Mouse (Mus musculus) neural tube, embryonic 14.5 days (tissue): ENCODE measurements at regions not wholly inside any gene's neighbourhood (a gene's known extent, or its start where the extent isn't known, plus 50 kb on each side); places are given as distances from the start of the nearest gene placed in this dataset.

ENCODE experiments used
- ATAC-seq: fragments of 200-750 bp; cut with Nextera tagmentation; 2 replicates; pipeline ENCODE4 v1.8.0; 2017; ENCODE audit warnings: low read depth, mild to moderate bottlenecking, moderate TSS enrichment, moderate library complexity
- H3K27ac ChIP-seq: fragments of 300-500 bp; sonication (generic); 2 replicates; pipeline ENCODE4 v1.5.1; 2014; ENCODE audit warnings: low read depth, mild to moderate bottlenecking, control low read depth, low read length, moderate library complexity, mixed read lengths
- H3K27me3 ChIP-seq: fragments of 300-500 bp; sonication (generic); 2 replicates; pipeline ENCODE4 v1.6.1; 2014; ENCODE audit warnings: low read length; ENCODE audit not compliant: control insufficient read depth, insufficient read depth
- H3K36me3 ChIP-seq: fragments of 300-500 bp; sonication (generic); 2 replicates; pipeline ENCODE4 v1.6.1; 2014; ENCODE audit warnings: low read length, mixed read lengths; ENCODE audit not compliant: control insufficient read depth, insufficient read depth
- H3K4me1 ChIP-seq: fragments of 300-500 bp; sonication (generic); 2 replicates; pipeline ENCODE4 v1.6.1; 2014; ENCODE audit warnings: low read length; ENCODE audit not compliant: control insufficient read depth, insufficient read depth
- H3K4me2 ChIP-seq: fragments of 300-500 bp; sonication (generic); 2 replicates; pipeline ENCODE4 v1.6.1; 2014; ENCODE audit warnings: mild to moderate bottlenecking, low read depth, low read length, control low read depth
- H3K4me3 ChIP-seq: fragments of 300-500 bp; sonication (generic); 2 replicates; pipeline ENCODE4 v1.5.1; 2014; ENCODE audit warnings: low read depth, low read length, control low read depth, mixed read lengths
- H3K9ac ChIP-seq: fragments of 300-500 bp; sonication (generic); replicated peaks from 2 replicates; pipeline ENCODE4 v1.6.1; 2014; ENCODE audit warnings: low read depth, mild to moderate bottlenecking, control low read depth, low read length, mixed read lengths
- H3K9me3 ChIP-seq: fragments of 300-500 bp; sonication (generic); 2 replicates; pipeline ENCODE4 v1.6.1; 2016; ENCODE audit warnings: low read length; ENCODE audit not compliant: control insufficient read depth
- WGBS: fragments of 180-500 bp; shearing (Covaris S2); extraction: QIAGEN DNeasy Blood & Tissue Kit; methylation state at CpG from one replicate; pipeline ENCODE4 v1.1.7; 2014; 5-methylcytosine and 5-hydroxymethylcytosine counted together

DNA sequence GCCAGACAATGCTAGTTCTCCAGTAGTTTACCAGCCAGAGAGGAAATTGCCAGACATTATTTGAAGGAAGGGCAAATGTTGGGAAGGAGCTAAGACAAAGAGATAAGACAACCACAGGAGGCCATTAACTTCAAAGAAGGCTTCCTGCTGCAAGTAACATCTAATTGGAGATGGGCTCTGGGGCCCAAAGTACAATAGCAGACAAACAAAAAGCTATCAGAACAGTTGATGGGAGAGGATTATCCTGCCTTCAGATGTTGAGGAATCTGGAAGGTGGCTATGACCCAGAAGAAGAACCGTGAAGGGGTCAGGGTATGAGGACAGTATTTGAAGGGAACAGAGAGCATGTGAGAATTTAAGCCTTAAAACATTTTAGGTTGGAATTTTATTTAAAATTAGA, 100.2 kb upstream of the Cited2 start:
- Histone ChIP-seq H3K27me3 (no peaks in the 10 kb centered on the region), H3K4me2 (no peak overlapping the region), H3K9ac (no peak overlapping the region), H3K4me1 (no peaks in the 10 kb centered on the region), H3K27ac (no peak overlapping the region), H3K36me3 (no peaks in the 10 kb centered on the region), H3K9me3 (no peaks in the 10 kb centered on the region), H3K4me3 (no peak overlapping the region)
- 14% methylated on average over 1 of the region's 1 CpGs for WGBS
- ATAC-seq, result no peak

DNA sequence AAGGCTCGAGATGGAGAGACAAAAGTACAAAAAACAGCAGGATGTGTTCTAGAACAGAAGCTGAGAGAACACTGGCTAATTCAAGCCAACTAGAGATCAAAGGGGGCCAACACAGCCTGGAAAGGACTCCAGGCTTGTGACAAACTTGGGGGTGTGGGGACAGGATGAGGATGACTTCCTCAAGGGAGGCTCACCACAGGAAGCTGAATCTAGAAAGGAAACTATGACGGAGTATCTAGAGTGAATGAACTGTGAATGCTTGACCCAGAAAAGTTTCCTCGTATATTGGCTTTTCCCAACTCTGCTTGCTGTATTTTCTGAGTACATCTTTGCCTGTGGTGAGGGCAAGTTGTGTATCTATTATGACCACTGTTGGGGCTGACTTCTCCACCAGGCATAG, 93.3 kb upstream of the Cited2 start:
- no peaks in the 10 kb centered on the region for H3K27me3 ChIP-seq
- 76% methylated on average over 3 of the region's 3 CpGs for whole genome bisulfite sequencing
- no peaks in the 10 kb centered on the region for H3K9me3 ChIP-seq
- no peak for ATAC-seq
- H3K36me3 ChIP-seq, result no peaks in the 10 kb centered on the region
- H3K9ac ChIP-seq, result no peak overlapping the region
- H3K4me3 ChIP-seq, result no peak overlapping the region
- no peak overlapping the region for H3K27ac ChIP-seq
- no peaks in the 10 kb centered on the region for H3K4me1 ChIP-seq
- no peak overlapping the region for H3K4me2 ChIP-seq

DNA sequence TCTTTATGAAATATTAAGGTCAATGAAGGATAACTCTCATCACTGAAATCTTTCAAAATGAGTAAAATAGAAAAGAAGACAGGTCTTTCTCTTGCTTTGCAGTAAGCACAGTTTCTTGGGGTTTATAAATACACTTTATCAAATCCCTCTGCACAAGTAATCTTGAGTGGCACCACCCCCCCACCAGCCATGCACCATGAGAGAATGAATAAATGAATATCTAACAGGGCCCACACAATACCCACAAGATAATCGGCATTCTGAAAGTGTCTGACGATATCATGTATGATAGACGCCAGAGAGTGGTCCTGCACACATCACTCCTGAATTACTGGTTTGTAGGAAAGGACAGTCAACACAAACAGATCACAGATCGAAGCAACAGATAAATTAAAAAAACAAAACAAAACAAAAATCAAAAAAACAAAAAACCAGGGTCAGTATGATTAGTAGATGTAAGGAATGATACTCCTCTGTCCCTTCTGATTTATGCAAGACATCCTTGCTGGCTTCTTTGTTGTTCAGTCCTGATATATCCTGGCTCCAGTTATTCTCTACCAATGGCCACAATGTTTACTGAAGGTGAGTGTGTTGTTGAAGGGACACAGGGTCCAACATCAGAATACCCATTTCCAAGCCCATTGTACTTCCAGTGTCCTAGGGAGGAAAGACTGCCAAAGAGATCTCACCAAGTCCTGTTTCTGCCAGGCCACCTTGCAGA, 92.0 kb upstream of the Cited2 start:
- H3K27me3 ChIP-seq, result no peaks in the 10 kb centered on the region
- no peaks in the 10 kb centered on the region for H3K4me1 ChIP-seq
- no peaks in the 10 kb centered on the region for H3K36me3 ChIP-seq
- no peak overlapping the region for H3K4me3 ChIP-seq
- ATAC-seq, result peak; percentile 41; the same call in 1 of the 2 replicates
- no peaks in the 10 kb centered on the region for H3K9me3 ChIP-seq
- H3K4me2 ChIP-seq, result no peak overlapping the region
- H3K27ac ChIP-seq, result no peak overlapping the region
- no peak overlapping the region for H3K9ac ChIP-seq
- 56% methylated on average over 4 of the region's 4 CpGs for WGBS

DNA sequence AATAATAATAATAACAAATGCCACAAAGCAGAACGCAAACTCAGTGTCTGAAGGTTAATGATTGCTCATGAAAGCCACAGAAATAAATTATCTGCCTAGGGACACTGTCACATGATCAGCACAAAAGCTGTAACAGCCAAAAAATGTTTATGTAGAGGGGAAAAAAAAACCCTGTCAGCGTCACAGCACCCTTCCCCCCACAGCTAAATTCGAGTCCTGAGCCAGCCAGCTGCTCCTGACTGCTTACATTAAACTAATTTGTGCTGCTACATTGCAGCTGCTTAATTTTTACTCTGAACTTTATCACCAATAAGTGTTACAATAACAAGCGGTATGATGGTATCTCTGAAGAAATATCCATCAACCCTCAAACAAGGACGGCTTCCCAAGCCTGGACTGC, 91.2 kb upstream of the Cited2 start:
- Histone ChIP-seq H3K27me3 (no peaks in the 10 kb centered on the region), H3K36me3 (no peaks in the 10 kb centered on the region), H3K4me3 (no peak overlapping the region), H3K4me2 (0 out of 2 replicates have a peak overlapping the region, but pooled peaks have one; percentile 22), H3K27ac (no peak overlapping the region), H3K4me1 (no peaks in the 10 kb centered on the region), H3K9me3 (no peaks in the 10 kb centered on the region), H3K9ac (no peak overlapping the region)
- peak; percentile 83 for ATAC-seq
- 16% methylated on average over 5 of the region's 5 CpGs for WGBS

DNA sequence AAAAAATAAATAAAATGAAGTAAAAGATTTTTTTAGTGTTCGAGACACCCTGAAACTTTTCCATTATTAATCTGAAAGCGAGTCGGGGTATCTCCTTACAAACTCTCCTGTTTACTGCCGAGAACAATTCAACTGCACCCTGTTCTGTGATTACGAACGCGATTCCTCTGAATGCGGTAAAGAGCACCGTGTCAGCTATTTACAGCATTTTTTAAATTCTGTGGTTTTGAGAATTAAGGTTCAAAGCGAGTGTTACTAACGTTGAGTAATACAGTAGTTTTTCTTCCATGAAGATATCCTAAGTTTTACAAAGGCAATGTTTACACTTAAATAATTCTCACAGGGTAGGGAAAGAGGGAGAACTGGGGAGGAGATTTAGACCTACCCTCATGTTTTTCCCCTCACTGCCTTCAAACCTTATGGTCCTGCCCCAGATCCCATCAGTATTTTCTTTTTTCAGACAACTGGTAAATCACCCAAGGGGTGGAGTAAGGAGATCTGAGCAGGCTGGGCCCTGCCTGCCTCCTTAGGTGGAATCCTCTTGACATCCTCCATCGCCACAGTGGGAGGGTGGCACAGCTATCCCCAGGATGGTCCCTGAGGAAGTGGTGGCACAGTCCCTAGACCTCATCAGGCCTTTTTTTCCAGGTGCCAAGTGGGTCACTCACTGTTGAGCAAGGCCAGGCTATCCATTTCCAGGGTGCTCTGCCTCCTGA, 89.9 kb upstream of the Cited2 start:
- no peak for ATAC-seq
- Histone ChIP-seq H3K9ac (no peak overlapping the region), H3K27me3 (no peaks in the 10 kb centered on the region), H3K4me1 (no peaks in the 10 kb centered on the region), H3K4me2 (no peak overlapping the region), H3K4me3 (no peak overlapping the region), H3K9me3 (no peaks in the 10 kb centered on the region), H3K36me3 (no peaks in the 10 kb centered on the region), H3K27ac (no peak overlapping the region)
- 81% methylated on average over 12 of the region's 12 CpGs for WGBS

DNA sequence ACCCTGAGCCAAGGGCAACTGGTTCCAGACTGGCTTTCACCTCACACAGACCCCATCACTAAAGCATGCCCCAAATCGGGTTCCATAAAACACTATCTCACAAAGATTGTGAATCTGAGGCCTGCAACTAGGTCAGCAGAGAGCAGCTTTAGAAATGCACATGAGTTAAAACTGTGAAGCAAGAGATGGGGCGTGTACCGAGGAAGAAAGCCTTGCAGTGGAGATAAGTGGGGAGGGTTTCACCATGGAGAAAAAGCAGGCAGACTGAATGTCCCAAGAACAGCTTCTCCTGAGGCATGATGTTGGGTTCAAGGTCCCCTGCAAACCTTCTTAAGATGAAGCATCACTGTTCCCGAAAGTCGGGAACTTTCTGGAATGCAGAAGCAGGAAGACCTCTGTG, 77.7 kb upstream of the Cited2 start:
- no peak for ATAC-seq
- Histone ChIP-seq H3K36me3 (no peaks in the 10 kb centered on the region), H3K27ac (no peak overlapping the region), H3K4me3 (no peak overlapping the region), H3K9me3 (no peaks in the 10 kb centered on the region), H3K27me3 (no peaks in the 10 kb centered on the region), H3K4me1 (no peaks in the 10 kb centered on the region), H3K9ac (no peak overlapping the region), H3K4me2 (no peak overlapping the region)
- 91% methylated on average over 5 of the region's 5 CpGs for WGBS

DNA sequence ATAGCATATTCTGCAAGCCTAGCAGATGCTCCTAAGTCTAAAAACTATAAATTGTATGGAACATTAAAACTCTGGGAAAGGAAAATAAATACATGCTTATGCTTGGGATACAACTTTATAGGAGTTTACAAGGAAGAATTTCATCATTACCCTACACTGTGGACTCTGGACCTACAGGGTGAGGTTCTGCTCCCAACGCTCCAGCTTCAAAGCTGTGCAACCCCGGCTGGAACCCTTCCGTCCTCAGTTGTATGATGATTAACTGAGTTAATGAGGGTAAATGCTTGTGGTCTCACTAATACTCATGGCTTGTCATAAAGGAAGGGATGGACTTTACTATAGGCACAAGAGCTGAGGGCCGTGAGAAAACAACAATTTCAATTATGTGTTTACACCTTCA, 76.6 kb upstream of the Cited2 start:
- Histone ChIP-seq H3K9me3 (no peaks in the 10 kb centered on the region), H3K4me1 (no peaks in the 10 kb centered on the region), H3K36me3 (no peaks in the 10 kb centered on the region), H3K4me3 (no peak overlapping the region), H3K4me2 (no peak overlapping the region), H3K27ac (no peak overlapping the region), H3K27me3 (no peaks in the 10 kb centered on the region), H3K9ac (no peak overlapping the region)
- ATAC-seq, result no peak
- WGBS, result 83% methylated on average over 4 of the region's 4 CpGs

DNA sequence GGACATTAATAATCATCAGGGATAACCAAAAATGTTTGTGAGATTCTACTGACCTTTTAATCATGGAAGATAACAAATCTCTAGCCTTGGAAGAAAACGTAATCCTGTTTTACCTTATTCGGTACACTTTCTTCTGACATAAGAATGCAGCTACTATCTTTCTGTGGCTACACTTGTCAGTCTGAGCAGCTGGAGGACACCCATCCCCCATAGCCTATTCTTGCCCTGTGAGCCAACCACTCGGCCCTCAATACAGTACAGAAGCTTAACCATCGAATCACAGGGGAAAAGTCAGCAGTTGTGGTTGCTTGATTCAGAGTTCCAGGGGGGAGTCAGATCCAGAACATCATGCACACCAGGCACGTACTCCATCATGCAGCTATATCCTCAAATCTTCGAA, 74.9 kb upstream of the Cited2 start:
- no peak overlapping the region for H3K9ac ChIP-seq
- no peak overlapping the region for H3K27ac ChIP-seq
- no peak overlapping the region for H3K4me3 ChIP-seq
- no peaks in the 10 kb centered on the region for H3K27me3 ChIP-seq
- 76% methylated on average over 6 of the region's 6 CpGs for whole genome bisulfite sequencing
- no peaks in the 10 kb centered on the region for H3K36me3 ChIP-seq
- no peaks in the 10 kb centered on the region for H3K4me1 ChIP-seq
- no peaks in the 10 kb centered on the region for H3K9me3 ChIP-seq
- no peak overlapping the region for H3K4me2 ChIP-seq
- ATAC-seq, result no peak

DNA sequence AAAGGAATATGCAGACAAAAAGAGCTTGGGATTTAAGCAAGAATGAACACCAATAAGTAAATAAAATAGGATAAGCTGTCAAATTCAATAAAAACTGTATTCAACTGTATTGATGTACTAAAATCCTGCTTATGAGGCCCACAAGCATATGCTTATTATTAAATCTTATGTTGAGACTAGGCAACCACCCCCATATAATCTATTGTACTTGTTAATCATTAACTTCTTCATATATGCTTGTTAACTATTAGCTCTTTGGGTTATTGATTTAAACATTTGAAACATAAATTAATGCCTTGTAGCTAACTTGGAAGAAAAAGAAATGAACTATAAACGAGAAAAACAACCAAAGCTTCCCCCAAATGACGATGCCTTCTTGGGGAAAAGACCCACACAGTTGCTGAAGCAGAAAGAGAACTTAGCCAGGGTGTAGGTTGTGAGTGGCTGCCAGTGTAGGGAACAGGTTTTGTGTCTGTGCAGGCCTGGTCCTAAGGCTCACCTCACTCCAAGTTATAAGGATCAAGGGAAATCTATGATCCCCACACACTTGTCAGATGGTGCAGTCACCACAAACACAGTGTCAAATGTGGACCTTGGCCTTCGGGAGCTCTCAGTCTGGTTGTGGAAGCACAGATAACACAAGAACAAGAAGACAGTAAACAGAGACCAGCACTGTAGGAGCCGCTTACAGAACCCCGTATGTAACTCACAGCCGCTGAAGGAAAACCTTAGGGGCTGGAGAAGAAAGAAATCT, 71.8 kb upstream of the Cited2 start:
- Histone ChIP-seq H3K4me1 (no peaks in the 10 kb centered on the region), H3K9me3 (no peaks in the 10 kb centered on the region), H3K27ac (no peak overlapping the region), H3K4me2 (no peak overlapping the region), H3K9ac (no peak overlapping the region), H3K36me3 (no peaks in the 10 kb centered on the region), H3K4me3 (no peak overlapping the region), H3K27me3 (no peaks in the 10 kb centered on the region)
- ATAC-seq, result no peak
- WGBS, result 92% methylated on average over 6 of the region's 6 CpGs
